Mouse (Mus musculus): ENCODE results near the gene Ddx25. TPM values are rescaled to one million over a fixed set of nuclear protein-coding genes. Genes with fewer than 3 reads are reported as not detected.

Gene Ddx25
- 31.0 and 32.4 TPM in 2 replicates for polyA plus RNA-seq (2015; fragmentation: Nextera tagmentation; extraction: Ambion mirVana)

- Histone ChIP-seq H3K27me3 (ENCODE audit: control insufficient read depth, insufficient read depth, low read depth, low read length) (no peaks in the 10 kb centered on the region), H3K4me3 (ENCODE audit: low read depth, low read length) (peak within 1 kb of the TSS; percentile 73), H3K4me2 (ENCODE audit: low read length) (peak within 1 kb of the TSS; percentile 92), H3K9me3 (replicated peaks; ENCODE audit: control insufficient read depth, low read length, poor library complexity, severe bottlenecking) (no peaks in the 10 kb centered on the region), H3K27ac (ENCODE audit: low read length) (peak within 1 kb of the TSS; percentile 90), H3K4me1 (ENCODE audit: control insufficient read depth, insufficient read depth, low read length) (peaks cover 16% of the 10 kb centered on the region), H3K36me3 (ENCODE audit: control insufficient read depth, insufficient read depth, low read length) (peaks cover 7% of the 10 kb centered on the region), H3K9ac (ENCODE audit: low read depth, low read length) (peak within 1 kb of the TSS; percentile 73)
- ATAC-seq, result peak; percentile 87
- WGBS, result under 1% methylated on average over 39 of the region's 59 CpGs
Measured at GRCm38 (mm10) chr9:35558257-35559008, at the start of gene Ddx25, which contains the start of gene Pus3. Gene Ddx25 (minus strand): TSS chr9:35558528. Gene Pus3 (plus strand): TSS chr9:35558595.

- no peaks in the 10 kb centered on the region for H3K9me3 ChIP-seq (replicated peaks; ENCODE audit: control insufficient read depth, low read length, poor library complexity, severe bottlenecking)
- H3K36me3 ChIP-seq (ENCODE audit: control insufficient read depth, insufficient read depth, low read length), result no peaks in the 10 kb centered on the region
- H3K4me1 ChIP-seq (ENCODE audit: control insufficient read depth, insufficient read depth, low read length), result no peaks in the 10 kb centered on the region
- no peaks in the 10 kb centered on the region for H3K27me3 ChIP-seq (ENCODE audit: control insufficient read depth, insufficient read depth, low read depth, low read length)
- no peak overlapping the region for H3K4me3 ChIP-seq (ENCODE audit: low read depth, low read length)
- H3K4me2 ChIP-seq (ENCODE audit: low read length), result no peak overlapping the region
- WGBS, result 65% methylated on average over 8 of the region's 8 CpGs
- no peak for ATAC-seq
- H3K9ac ChIP-seq (ENCODE audit: low read depth, low read length), result no peak overlapping the region
- H3K27ac ChIP-seq (ENCODE audit: low read length), result no peak overlapping the region
Measured at GRCm38 (mm10) chr9:35607647-35608405, 49.5 kb upstream of the Ddx25 start.

DNA sequence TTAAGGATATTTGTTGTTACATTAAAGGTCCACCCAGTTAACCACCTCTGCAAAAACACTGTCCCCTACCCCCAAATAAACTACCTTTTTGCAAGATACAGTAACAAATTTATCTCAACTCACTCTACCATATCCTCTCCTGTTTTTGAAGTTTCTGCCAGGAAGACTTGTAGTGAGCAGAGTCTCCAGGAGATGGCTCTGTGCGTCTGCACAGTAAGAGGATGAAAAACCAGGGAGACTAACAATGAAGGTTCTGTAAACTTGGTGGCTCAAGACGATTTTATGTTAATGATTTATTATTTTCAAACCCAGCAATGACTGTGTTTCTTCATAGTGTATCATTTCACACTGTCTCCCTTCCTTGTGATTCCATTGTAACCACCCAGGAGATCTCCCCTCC lies 34.6 kb upstream of the Ddx25 start:
- H3K36me3 ChIP-seq (ENCODE audit: control insufficient read depth, insufficient read depth, low read length), result no peaks in the 10 kb centered on the region
- no peak overlapping the region for H3K4me2 ChIP-seq (ENCODE audit: low read length)
- no peaks in the 10 kb centered on the region for H3K4me1 ChIP-seq (ENCODE audit: control insufficient read depth, insufficient read depth, low read length)
- H3K9ac ChIP-seq (ENCODE audit: low read depth, low read length), result no peak overlapping the region
- peak; percentile 66; the same call in 1 of the 2 replicates for ATAC-seq
- 16% methylated on average over 2 of the region's 2 CpGs for WGBS
- H3K4me3 ChIP-seq (ENCODE audit: low read depth, low read length), result no peak overlapping the region
- H3K27me3 ChIP-seq (ENCODE audit: control insufficient read depth, insufficient read depth, low read depth, low read length), result no peaks in the 10 kb centered on the region
- H3K27ac ChIP-seq (ENCODE audit: low read length), result no peak overlapping the region
- no peaks in the 10 kb centered on the region for H3K9me3 ChIP-seq (replicated peaks; ENCODE audit: control insufficient read depth, low read length, poor library complexity, severe bottlenecking)

DNA sequence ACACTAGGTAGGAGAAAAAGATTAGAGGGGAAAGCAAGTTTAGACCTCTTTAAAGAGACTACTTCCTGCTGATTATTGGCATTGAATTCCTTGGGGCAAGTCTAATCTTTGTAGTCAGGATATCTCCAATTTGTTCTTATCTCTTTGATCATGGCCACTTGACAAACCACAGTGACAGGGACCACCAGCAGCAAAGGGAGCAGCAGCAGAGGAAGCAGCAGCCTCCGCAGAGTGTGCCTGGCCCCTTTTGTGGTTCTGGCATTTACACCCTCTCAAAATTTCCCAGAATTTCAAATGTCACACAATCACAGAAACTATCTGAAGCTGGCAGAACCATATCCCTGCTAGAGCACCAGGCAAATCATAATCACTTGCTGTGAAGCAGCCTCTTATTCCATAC lies 29.3 kb upstream of the Ddx25 start:
- WGBS, result 49% methylated on average over 1 of the region's 1 CpGs
- Histone ChIP-seq H3K4me1 (ENCODE audit: control insufficient read depth, insufficient read depth, low read length) (no peaks in the 10 kb centered on the region), H3K27me3 (ENCODE audit: control insufficient read depth, insufficient read depth, low read depth, low read length) (no peaks in the 10 kb centered on the region), H3K9me3 (replicated peaks; ENCODE audit: control insufficient read depth, low read length, poor library complexity, severe bottlenecking) (no peaks in the 10 kb centered on the region), H3K9ac (ENCODE audit: low read depth, low read length) (no peak overlapping the region), H3K4me3 (ENCODE audit: low read depth, low read length) (no peak overlapping the region), H3K27ac (ENCODE audit: low read length) (no peak overlapping the region), H3K4me2 (ENCODE audit: low read length) (no peak overlapping the region), H3K36me3 (ENCODE audit: control insufficient read depth, insufficient read depth, low read length) (no peaks in the 10 kb centered on the region)
- no peak for ATAC-seq

- Histone ChIP-seq H3K9ac (ENCODE audit: low read depth, low read length) (peak overlapping the region; percentile 52), H3K9me3 (replicated peaks; ENCODE audit: control insufficient read depth, low read length, poor library complexity, severe bottlenecking) (no peaks in the 10 kb centered on the region), H3K4me2 (ENCODE audit: low read length) (peak overlapping the region; percentile 74), H3K4me3 (ENCODE audit: low read depth, low read length) (peak overlapping the region; percentile 39), H3K36me3 (ENCODE audit: control insufficient read depth, insufficient read depth, low read length) (no peaks in the 10 kb centered on the region), H3K4me1 (ENCODE audit: control insufficient read depth, insufficient read depth, low read length) (peaks cover 4% of the 10 kb centered on the region), H3K27me3 (ENCODE audit: control insufficient read depth, insufficient read depth, low read depth, low read length) (peaks cover 8% of the 10 kb centered on the region), H3K27ac (ENCODE audit: low read length) (no peak overlapping the region)
- WGBS, result 3% methylated on average over 29 of the region's 32 CpGs
- no peak for ATAC-seq
Measured at GRCm38 (mm10) chr9:35574416-35574815, 16.1 kb upstream of the Ddx25 start.

DNA sequence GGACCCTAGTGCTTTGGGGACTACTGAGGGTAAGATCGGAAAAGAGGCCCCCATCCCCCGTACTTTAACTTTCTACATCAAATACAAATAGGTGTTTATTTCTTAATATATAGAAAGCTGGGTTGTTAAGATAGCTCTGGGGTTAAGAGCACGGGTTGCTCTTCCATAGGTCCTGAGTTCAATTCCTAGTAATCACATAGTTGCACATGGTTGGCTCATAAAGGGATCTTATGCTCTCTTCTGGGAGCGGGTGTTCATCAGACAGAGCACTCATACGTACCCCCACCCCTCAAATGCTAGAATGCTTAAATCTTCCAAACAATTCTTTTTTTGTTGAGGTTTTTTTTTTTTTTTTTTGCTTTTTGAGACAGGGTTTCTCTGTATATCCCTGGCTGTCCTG lies 12.3 kb upstream of the Ddx25 start:
- WGBS, result 5% methylated on average over 5 of the region's 5 CpGs
- peaks cover 8% of the 10 kb centered on the region for H3K27me3 ChIP-seq (ENCODE audit: control insufficient read depth, insufficient read depth, low read depth, low read length)
- peaks cover 12% of the 10 kb centered on the region for H3K4me1 ChIP-seq (ENCODE audit: control insufficient read depth, insufficient read depth, low read length)
- H3K4me3 ChIP-seq (ENCODE audit: low read depth, low read length), result peak overlapping the region; percentile 68
- ATAC-seq, result peak; percentile 5; the same call in 1 of the 2 replicates
- H3K36me3 ChIP-seq (ENCODE audit: control insufficient read depth, insufficient read depth, low read length), result peaks cover 5% of the 10 kb centered on the region
- H3K9me3 ChIP-seq (replicated peaks; ENCODE audit: control insufficient read depth, low read length, poor library complexity, severe bottlenecking), result no peaks in the 10 kb centered on the region
- peak overlapping the region; percentile 57 for H3K4me2 ChIP-seq (ENCODE audit: low read length)
- peak overlapping the region; percentile 87; the same call in 1 of the 2 replicates for H3K27ac ChIP-seq (ENCODE audit: low read length)
- H3K9ac ChIP-seq (ENCODE audit: low read depth, low read length), result peak overlapping the region; percentile 67

GRCm38 (mm10) chr9:35569571-35570534 lies 11.5 kb upstream of the Ddx25 start, which contains the start of the genes Pate2 and Hyls1:
Gene Pate2 (plus strand): TSS chr9:35570284.
Gene Hyls1 (minus strand): TSS chr9:35570398.
- Histone ChIP-seq H3K27ac (ENCODE audit: low read length) (peak within 1 kb of the TSS; percentile 87), H3K27me3 (ENCODE audit: control insufficient read depth, insufficient read depth, low read depth, low read length) (peaks cover 6% of the 10 kb centered on the region; the same call in 1 of the 2 replicates), H3K9ac (ENCODE audit: low read depth, low read length) (peak within 1 kb of the TSS; percentile 88), H3K4me3 (ENCODE audit: low read depth, low read length) (peak within 1 kb of the TSS; percentile 68), H3K4me1 (ENCODE audit: control insufficient read depth, insufficient read depth, low read length) (peaks cover 12% of the 10 kb centered on the region), H3K9me3 (replicated peaks; ENCODE audit: control insufficient read depth, low read length, poor library complexity, severe bottlenecking) (no peaks in the 10 kb centered on the region), H3K36me3 (ENCODE audit: control insufficient read depth, insufficient read depth, low read length) (peaks cover 12% of the 10 kb centered on the region), H3K4me2 (ENCODE audit: low read length) (peak within 1 kb of the TSS; percentile 86)
- WGBS, result under 1% methylated on average over 86 of the region's 86 CpGs
- ATAC-seq, result peak; percentile 98

DNA sequence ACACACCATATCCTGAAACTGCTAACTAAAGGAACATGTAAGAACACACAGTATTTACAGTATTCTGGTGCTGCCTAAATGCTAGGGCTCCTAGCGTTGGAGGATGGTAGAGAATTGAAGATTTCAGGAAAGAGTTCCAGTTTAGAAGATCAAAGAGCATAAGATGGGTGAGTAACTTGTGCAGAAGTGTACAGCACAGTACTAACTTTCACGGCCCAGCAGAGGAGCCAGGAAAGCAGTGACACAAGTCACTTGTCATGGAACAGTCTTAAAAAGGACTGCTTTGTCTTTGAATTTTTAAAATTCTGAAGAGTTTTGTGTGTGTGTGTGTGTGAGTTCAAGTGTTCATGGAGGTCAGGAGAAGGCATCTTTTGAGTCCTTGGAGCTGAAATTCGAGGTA lies 9.7 kb upstream of the Ddx25 start:
- no peak overlapping the region for H3K9ac ChIP-seq (ENCODE audit: low read depth, low read length)
- H3K36me3 ChIP-seq (ENCODE audit: control insufficient read depth, insufficient read depth, low read length), result peaks cover 12% of the 10 kb centered on the region
- no peak overlapping the region for H3K27ac ChIP-seq (ENCODE audit: low read length)
- no peak for ATAC-seq
- peaks cover 9% of the 10 kb centered on the region for H3K4me1 ChIP-seq (ENCODE audit: control insufficient read depth, insufficient read depth, low read length)
- H3K4me2 ChIP-seq (ENCODE audit: low read length), result no peak overlapping the region
- no peaks in the 10 kb centered on the region for H3K27me3 ChIP-seq (ENCODE audit: control insufficient read depth, insufficient read depth, low read depth, low read length)
- WGBS, result 87% methylated on average over 3 of the region's 3 CpGs
- H3K4me3 ChIP-seq (ENCODE audit: low read depth, low read length), result no peak overlapping the region
- no peaks in the 10 kb centered on the region for H3K9me3 ChIP-seq (replicated peaks; ENCODE audit: control insufficient read depth, low read length, poor library complexity, severe bottlenecking)

Measured in midbrain, embryonic 16.5 days (tissue).